Mouse (Mus musculus) MEL-GATA-1-ER (cell line): ENCODE data around the gene Gm10320.

ENCODE experiments used
- DNase-seq: peaks from one replicate; pipeline ENCODE4 v3.0.0-alpha.2; 2012; ENCODE audit warnings: low read depth; ENCODE audit errors: extremely low read depth

Gm10320 gene

GRCm38 (mm10) chr13:98503601-98504000 lies 11.8 kb upstream of the Gm10320 start:
- no peak for DNase-seq

- DNase-seq, result no peak
These were observed 11.1 kb upstream of the Gm10320 start for GRCm38 (mm10) chr13:98502813-98503341.

- DNase-seq, result no peak
These were observed 10.5 kb upstream of the Gm10320 start for GRCm38 (mm10) chr13:98502236-98502812.

- DNase-seq, result no peak
These were observed 9.5 kb upstream of the Gm10320 start for GRCm38 (mm10) chr13:98501321-98501720.

GRCm38 (mm10) chr13:98500471-98501125 lies 8.8 kb upstream of the Gm10320 start:
- no peak for DNase-seq

GRCm38 (mm10) chr13:98498561-98498960 lies 6.8 kb upstream of the Gm10320 start:
- DNase-seq, result no peak

- no peak for DNase-seq
These were observed 6.3 kb upstream of the Gm10320 start for GRCm38 (mm10) chr13:98498080-98498479.

GRCm38 (mm10) chr13:98496917-98497870 lies 5.4 kb upstream of the Gm10320 start:
- no peak for DNase-seq

GRCm38 (mm10) chr13:98494492-98495064 lies 2.8 kb upstream of the Gm10320 start:
- no peak for DNase-seq

GRCm38 (mm10) chr13:98492569-98493255 lies 911 bp upstream of the Gm10320 start:
- DNase-seq, result no peak

- no peak for DNase-seq
These were observed 5.1 kb downstream of the Gm10320 start for GRCm38 (mm10) chr13:98486726-98487125.

- no peak for DNase-seq
These were observed 5.6 kb downstream of the Gm10320 start for GRCm38 (mm10) chr13:98486161-98486560.

- DNase-seq, result no peak
These were observed 6.4 kb downstream of the Gm10320 start for GRCm38 (mm10) chr13:98485440-98485839.

GRCm38 (mm10) chr13:98477991-98478390 lies 13.8 kb downstream of the Gm10320 start:
- no peak for DNase-seq

GRCm38 (mm10) chr13:98476839-98477495 lies 14.8 kb downstream of the Gm10320 start:
- no peak for DNase-seq

GRCm38 (mm10) chr13:98476175-98476838 lies 15.5 kb downstream of the Gm10320 start:
- no peak for DNase-seq

GRCm38 (mm10) chr13:98475681-98476080 lies 16.1 kb downstream of the Gm10320 start:
- no peak for DNase-seq

GRCm38 (mm10) chr13:98473034-98473433 lies 18.8 kb downstream of the Gm10320 start:
- DNase-seq, result no peak

GRCm38 (mm10) chr13:98471756-98472155 lies 20.0 kb downstream of the Gm10320 start:
- DNase-seq, result no peak

- no peak for DNase-seq
These were observed 21.5 kb downstream of the Gm10320 start for GRCm38 (mm10) chr13:98470321-98470720.
